Mouse (Mus musculus) forebrain, embryonic 10.5 days (tissue): Measurements from ENCODE around the gene Mtf2. TPM values are rescaled to one million over a fixed set of nuclear protein-coding genes. Genes with fewer than 3 reads are reported as not detected.
"Not testable (repeated sequence)": the region's sequence is repeated elsewhere in the genome, so short reads cannot be mapped to it uniquely, and the experiment has no call there.

Experiments used
- DNase-seq: peaks from one replicate; pipeline ENCODE4 v3.0.0-alpha.2; 2017; ENCODE audit warnings: low spot score; ENCODE audit errors: extremely low spot score
- H3K27ac ChIP-seq: fragments of 300-500 bp; sonication (generic); 2 replicates; pipeline ENCODE4 v1.5.1; 2016; ENCODE audit warnings: mild to moderate bottlenecking
- H3K27me3 ChIP-seq: fragments of 300-500 bp; sonication (generic); 2 replicates; pipeline ENCODE4 v1.6.1; 2016; ENCODE audit warnings: mild to moderate bottlenecking; ENCODE audit not compliant: poor library complexity, severe bottlenecking
- H3K36me3 ChIP-seq: fragments of 300-500 bp; sonication (generic); replicated peaks from 2 replicates; pipeline ENCODE4 v1.6.1; 2016; ENCODE audit warnings: mild to moderate bottlenecking, moderate library complexity
- H3K4me1 ChIP-seq: fragments of 300-500 bp; sonication (generic); 2 replicates; pipeline ENCODE4 v1.6.1; 2016
- H3K4me3 ChIP-seq: fragments of 300-500 bp; sonication (generic); 2 replicates; pipeline ENCODE4 v1.5.1; 2016; ENCODE audit warnings: mild to moderate bottlenecking, moderate library complexity
- H3K9me3 ChIP-seq: fragments of 300-500 bp; sonication (generic); 2 replicates; pipeline ENCODE4 v1.6.1; 2016; ENCODE audit warnings: mild to moderate bottlenecking, moderate library complexity
- WGBS: fragments of 180-500 bp; shearing (Covaris S2); methylation state at CpG from one replicate; pipeline ENCODE4 v1.1.7; 2016; 5-methylcytosine and 5-hydroxymethylcytosine counted together
- polyA plus RNA-seq: library from polyadenylated mRNA; unstranded; fragments of >200 nt; fragmentation: Nextera tagmentation; extraction: Ambion mirVana; gene quantifications from 2 replicates; pipeline ENCODE4 v1.2.1, GENCODE M21; 2016

Mtf2 gene
- 133 and 152 TPM in 2 replicates for polyA plus RNA-seq

DNA sequence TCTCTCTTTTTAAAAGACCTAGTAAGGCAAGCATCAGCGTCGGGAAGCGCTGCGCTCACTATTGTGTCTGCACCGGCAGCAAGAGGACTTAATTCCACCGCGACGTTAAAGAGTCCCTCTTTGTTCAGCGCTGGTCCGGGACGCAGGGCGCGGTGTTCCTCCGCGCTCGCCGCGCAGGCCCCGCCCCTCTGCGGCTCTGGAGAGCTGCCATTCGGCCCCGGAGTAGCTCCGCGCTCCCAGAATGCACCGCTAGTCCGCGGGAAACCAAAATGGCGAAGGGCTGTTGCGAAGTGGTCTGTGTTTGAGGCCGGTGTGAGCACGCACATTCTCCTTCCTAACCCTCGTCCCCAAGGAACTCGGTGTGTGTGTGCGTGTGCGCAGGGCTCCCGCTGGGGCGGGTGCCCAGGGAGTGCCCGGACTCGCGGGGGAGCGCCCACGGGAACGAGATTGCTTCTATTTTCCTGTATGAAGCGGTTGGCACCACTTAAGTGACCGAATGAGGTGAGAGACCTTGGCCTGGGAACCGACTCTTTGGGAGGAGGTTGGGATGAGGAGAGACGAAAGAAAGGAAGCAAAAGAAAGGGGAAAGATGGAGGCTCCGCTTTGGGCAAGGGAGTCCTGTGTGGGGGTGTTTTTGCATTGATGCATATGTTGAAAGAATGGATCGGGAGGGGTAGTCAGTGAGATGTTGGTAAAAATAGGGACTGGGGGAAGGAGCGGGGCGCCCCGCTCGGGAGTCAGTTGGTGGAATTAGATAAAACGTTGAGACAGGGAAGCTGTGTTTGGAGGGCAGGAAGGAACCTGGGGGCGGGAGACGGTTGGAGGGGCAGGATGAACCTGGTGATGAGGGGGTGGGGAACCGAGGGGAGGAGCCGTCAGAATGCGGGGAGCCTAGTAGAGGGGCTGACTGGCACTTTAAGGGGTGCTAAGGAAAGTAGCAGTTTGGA, at the start of gene Mtf2:
Gene Mtf2, plus strand, starts transcription at position 210 of the 947 bp plus-strand sequence.
- Histone ChIP-seq H3K27me3 (no peaks in the 10 kb centered on the region), H3K27ac (peak within 1 kb of the TSS; percentile 99), H3K9me3 (peaks cover 7% of the 10 kb centered on the region; the same call in 1 of the 2 replicates), H3K36me3 (peaks cover 36% of the 10 kb centered on the region), H3K4me3 (peak within 1 kb of the TSS; percentile 95), H3K4me1 (peaks cover 19% of the 10 kb centered on the region)
- under 1% methylated on average over 59 of the region's 59 CpGs for WGBS
- peak; percentile 95 for DNase-seq

DNA sequence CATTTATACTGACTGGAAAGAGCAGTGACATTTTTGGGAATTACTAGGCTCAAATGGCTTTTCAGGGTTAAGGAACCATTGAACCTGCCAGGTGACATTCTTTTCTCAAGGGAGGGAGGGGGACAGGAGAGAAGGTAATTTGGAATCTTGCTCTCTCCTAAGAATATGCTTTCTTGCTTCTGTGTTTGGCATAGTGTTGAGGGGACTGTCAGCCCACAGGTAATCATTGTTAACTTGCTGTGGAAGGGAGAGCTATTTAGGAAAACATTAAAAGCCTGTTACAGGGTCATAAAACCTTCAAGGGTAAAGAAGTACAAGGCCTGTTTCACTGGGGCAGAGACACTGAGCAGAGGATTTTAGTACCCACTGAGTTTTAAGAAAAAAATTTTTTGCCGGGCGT, 48.2 kb upstream of the Mtf2 start:
- 95% methylated on average over 2 of the region's 2 CpGs for WGBS
- Histone ChIP-seq H3K4me3 (no peak overlapping the region), H3K27ac (no peak overlapping the region), H3K9me3 (no peaks in the 10 kb centered on the region), H3K36me3 (no peaks in the 10 kb centered on the region), H3K4me1 (no peaks in the 10 kb centered on the region), H3K27me3 (no peaks in the 10 kb centered on the region)
- DNase-seq = no peak

DNA sequence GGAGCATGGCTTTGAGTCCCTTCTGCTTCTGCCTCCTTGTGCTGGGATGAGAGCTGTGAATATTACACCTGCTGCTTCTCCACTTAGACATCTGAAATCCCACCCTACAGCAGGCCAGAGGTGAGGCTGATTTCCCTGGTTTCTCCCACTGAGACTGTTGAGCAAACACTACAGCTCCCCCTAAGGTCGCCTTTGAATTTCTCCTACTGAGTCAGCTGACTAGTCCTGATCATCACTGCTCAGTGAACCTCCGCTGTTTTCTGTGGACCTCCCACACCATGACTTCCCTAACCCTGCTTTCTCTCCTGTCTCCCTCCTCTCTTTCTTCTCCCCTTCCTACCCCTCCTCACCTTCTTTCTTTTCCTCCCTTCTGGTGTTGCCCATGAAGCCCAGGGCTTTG, 46.1 kb upstream of the Mtf2 start:
- 25% methylated on average over 2 of the region's 2 CpGs for WGBS
- Histone ChIP-seq H3K36me3 (no peaks in the 10 kb centered on the region), H3K4me1 (no peaks in the 10 kb centered on the region), H3K27ac (no peak overlapping the region), H3K9me3 (no peaks in the 10 kb centered on the region), H3K4me3 (no peak overlapping the region), H3K27me3 (no peaks in the 10 kb centered on the region)
- no peak for DNase-seq

DNA sequence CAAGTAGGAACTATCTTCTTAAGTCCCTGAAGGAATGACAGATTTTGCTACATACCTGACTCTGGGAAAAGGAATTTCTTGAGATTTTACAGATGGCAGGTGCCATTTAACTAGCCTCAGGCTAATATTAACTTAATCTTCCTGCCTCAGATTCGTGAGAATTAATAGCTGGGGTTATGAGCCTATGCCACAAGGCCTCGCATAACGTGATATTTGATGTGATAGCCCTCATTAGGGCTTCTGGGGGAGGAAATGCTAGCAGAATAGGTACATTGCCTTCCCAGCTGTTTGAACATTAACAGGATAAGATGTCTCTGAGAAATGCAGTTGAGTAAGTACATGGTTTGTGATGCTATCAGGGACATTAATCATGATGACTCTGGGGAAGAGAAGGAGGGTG, 44.1 kb upstream of the Mtf2 start:
- no peaks in the 10 kb centered on the region for H3K27me3 ChIP-seq
- no peak overlapping the region for H3K4me3 ChIP-seq
- DNase-seq = no peak
- no peak overlapping the region for H3K27ac ChIP-seq
- no peaks in the 10 kb centered on the region for H3K36me3 ChIP-seq
- WGBS = 83% methylated on average over 3 of the region's 3 CpGs
- H3K4me1 ChIP-seq = no peaks in the 10 kb centered on the region
- H3K9me3 ChIP-seq = no peaks in the 10 kb centered on the region

DNA sequence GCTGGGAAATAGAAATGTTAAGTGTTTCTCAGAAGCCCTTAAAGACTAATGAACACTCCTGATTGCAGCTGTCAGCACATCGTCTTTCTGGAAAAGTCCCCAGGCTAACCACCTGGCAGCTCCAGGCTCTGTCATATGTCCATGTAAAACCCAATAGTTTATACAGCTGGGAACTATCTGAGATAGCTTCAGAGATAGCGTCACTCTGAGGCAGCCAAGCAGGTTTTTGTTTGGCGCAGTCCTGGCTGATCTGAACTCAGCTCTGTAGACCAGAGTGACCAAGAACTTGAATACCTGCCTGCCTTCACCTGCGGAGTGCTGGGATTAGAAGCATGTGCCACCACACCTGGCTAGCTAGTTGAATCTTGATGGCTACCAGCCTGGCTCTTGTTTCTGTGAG, 37.2 kb upstream of the Mtf2 start:
- no peak overlapping the region for H3K4me3 ChIP-seq
- no peaks in the 10 kb centered on the region for H3K27me3 ChIP-seq
- DNase-seq = no peak
- 0 out of 2 replicates have a peak, but pooled peaks cover 3% of the 10 kb centered on the region for H3K9me3 ChIP-seq
- H3K27ac ChIP-seq = no peak overlapping the region
- no peaks in the 10 kb centered on the region for H3K4me1 ChIP-seq
- no peaks in the 10 kb centered on the region for H3K36me3 ChIP-seq
- 92% methylated on average over 4 of the region's 4 CpGs for WGBS

DNA sequence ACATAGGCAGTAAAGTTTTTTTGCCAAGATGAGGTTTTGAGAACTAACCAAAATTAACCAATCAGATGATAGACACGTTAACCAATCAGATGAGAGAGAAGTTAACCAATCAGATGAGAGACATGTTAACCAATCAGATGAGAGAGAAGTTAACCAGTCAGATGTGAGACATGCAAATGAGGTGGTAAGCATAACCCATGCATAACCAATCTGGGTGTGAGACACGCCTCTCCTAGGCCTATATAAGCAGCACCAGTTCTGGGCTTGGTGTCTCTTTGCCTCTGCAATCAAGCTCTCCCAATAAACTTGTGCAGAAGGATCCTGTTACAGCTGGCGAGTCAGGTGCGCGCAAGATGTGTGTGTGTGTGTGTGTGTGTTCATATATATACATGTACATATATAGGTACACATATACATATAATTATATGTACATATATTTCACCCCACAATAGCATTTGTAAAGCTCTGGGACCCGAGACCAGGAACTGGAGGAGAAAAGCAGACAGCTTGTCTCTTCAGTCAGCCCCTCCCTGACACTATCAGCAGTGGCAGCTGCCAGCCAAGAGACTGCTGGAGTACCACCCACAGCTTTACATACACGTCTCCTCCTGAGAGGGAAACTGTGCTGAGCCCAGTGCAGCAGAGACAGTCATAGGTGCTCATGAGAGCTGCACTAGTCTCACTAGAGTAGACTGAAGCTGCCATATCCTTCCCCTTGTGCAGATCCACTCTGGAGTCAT, 36.5 kb upstream of the Mtf2 start:
- 88% methylated on average over 7 of the region's 7 CpGs for WGBS
- not testable (repeated sequence) for H3K27ac ChIP-seq, H3K27me3 ChIP-seq

DNA sequence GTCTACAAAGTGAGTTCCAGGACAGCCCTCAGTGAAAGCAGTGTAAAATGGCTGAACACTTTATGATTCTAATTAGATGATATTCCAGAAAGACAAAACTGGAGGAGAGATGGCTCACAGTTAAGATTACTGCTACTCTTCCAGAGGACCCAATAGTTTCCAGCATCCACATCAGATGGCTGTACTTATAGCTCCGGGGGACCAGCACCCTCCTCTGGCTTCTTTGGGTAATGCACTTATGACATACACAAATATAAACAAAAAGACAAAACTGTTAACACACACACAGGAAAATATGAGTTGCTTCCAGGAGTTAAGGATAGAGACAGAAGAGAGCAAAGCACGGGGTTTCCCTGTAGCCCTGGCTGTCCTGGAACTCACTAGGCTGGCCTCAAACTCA, 35.5 kb upstream of the Mtf2 start:
- no peaks in the 10 kb centered on the region for H3K36me3 ChIP-seq
- no peak for DNase-seq
- 0 out of 2 replicates have a peak, but pooled peaks cover 3% of the 10 kb centered on the region for H3K9me3 ChIP-seq
- WGBS = 88% methylated on average over 2 of the region's 2 CpGs
- H3K27ac ChIP-seq = no peak overlapping the region
- no peaks in the 10 kb centered on the region for H3K4me1 ChIP-seq
- no peaks in the 10 kb centered on the region for H3K27me3 ChIP-seq
- H3K4me3 ChIP-seq = no peak overlapping the region

More for the DNA sequence above, 36.5 kb upstream of the Mtf2 start:
- H3K4me1 ChIP-seq, H3K4me3 ChIP-seq, H3K36me3 ChIP-seq, DNase-seq, H3K9me3 ChIP-seq: not testable (repeated sequence)

DNA sequence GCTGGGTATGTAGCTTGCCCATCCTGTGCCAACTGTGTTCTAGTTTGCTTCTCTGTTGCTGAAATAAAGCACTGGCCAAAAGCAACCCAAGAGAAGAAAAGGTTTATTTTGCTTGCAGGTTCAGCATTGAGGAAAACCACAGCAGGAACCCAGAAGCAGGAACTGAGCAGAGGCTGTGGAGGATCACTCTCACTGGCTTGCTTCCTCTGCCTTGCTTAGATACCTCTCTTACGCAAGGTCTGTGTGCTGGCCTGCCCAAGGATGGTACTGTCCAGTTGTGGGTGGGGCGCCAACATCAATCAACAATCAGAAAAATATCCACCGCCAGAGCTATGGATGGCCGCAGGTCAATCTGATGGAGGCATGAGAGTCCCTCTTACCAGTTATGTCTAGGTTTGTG, 34.2 kb upstream of the Mtf2 start:
- 95% methylated on average over 4 of the region's 4 CpGs for WGBS

DNA sequence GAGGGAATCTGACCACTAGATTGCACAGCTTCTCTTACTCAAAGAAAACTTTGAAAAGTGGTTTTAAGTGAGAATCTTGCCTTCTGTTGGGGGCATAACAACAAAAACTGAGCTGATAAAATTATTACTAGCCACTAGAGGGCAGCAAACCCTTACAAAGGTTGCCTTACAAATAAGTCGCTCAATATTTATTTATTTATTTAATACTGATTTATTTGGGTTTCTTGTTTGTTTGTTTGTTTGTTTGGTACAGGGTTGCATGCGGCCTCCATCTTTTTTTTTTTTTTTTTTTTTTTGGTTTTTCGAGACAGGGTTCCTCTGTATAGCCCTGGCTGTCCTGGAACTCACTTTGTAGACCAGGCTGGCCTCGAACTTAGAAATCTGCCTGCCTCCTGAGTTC, 31.3 kb upstream of the Mtf2 start:
- 43% methylated on average over 4 of the region's 4 CpGs for WGBS

More for the DNA sequence above, 34.2 kb upstream of the Mtf2 start:
- Histone ChIP-seq H3K4me3 (no peak overlapping the region), H3K27ac (no peak overlapping the region), H3K36me3 (no peaks in the 10 kb centered on the region), H3K4me1 (no peaks in the 10 kb centered on the region), H3K9me3 (0 out of 2 replicates have a peak, but pooled peaks cover 3% of the 10 kb centered on the region), H3K27me3 (no peaks in the 10 kb centered on the region)
- no peak for DNase-seq

DNA sequence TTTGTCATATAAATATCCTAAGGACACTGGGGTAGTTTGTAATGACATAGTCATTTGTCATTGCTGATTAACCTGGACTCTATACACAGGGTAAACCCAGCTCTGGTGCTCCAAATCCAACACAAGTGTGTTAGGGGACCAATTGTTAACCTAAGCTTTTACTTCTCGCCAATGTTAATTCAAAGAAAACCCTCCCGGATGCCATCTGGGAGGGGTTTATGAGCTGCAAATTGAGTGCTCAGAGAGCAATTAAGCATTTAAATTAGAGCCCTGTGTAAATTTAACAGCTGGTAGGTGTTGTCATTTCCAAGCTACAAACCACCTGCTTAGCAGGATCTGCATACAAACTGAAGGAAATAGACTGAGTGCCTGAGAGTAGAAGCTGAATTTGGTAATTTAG, 30.0 kb upstream of the Mtf2 start:
- H3K27ac ChIP-seq = no peak overlapping the region
- no peaks in the 10 kb centered on the region for H3K36me3 ChIP-seq
- no peaks in the 10 kb centered on the region for H3K9me3 ChIP-seq
- WGBS = 55% methylated on average over 2 of the region's 2 CpGs
- H3K4me1 ChIP-seq = no peaks in the 10 kb centered on the region
- H3K27me3 ChIP-seq = no peaks in the 10 kb centered on the region
- DNase-seq = no peak
- no peak overlapping the region for H3K4me3 ChIP-seq

More for the DNA sequence above, 31.3 kb upstream of the Mtf2 start:
- no peak for DNase-seq
- Histone ChIP-seq H3K4me1 (no peaks in the 10 kb centered on the region), H3K27ac (no peak overlapping the region), H3K4me3 (no peak overlapping the region), H3K36me3 (no peaks in the 10 kb centered on the region), H3K9me3 (0 out of 2 replicates have a peak, but pooled peaks cover 2% of the 10 kb centered on the region), H3K27me3 (no peaks in the 10 kb centered on the region)

DNA sequence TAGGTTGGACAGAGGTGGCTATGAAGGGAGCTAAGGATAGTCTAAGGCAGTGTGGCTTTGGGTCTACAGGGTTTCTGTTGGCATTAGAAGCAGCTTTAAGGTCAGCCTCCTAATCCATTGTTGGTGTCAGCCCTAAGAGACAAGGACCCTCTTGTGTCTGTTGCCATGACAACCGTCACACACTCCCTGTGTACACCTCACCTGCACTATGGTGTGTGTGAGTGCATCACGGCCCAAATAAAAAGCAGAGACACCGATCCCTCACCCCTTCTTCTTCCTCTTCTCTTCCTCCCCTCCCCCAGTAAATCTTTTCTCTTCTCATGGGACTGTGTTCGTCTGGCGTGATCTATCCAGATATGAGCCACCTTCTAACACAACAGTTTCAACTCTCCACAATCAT, 23.4 kb upstream of the Mtf2 start:
- no peak overlapping the region for H3K27ac ChIP-seq
- H3K27me3 ChIP-seq = no peaks in the 10 kb centered on the region
- H3K4me1 ChIP-seq = no peaks in the 10 kb centered on the region
- no peak for DNase-seq
- H3K9me3 ChIP-seq = no peaks in the 10 kb centered on the region
- WGBS = 81% methylated on average over 5 of the region's 5 CpGs
- H3K36me3 ChIP-seq = no peaks in the 10 kb centered on the region
- no peak overlapping the region for H3K4me3 ChIP-seq

DNA sequence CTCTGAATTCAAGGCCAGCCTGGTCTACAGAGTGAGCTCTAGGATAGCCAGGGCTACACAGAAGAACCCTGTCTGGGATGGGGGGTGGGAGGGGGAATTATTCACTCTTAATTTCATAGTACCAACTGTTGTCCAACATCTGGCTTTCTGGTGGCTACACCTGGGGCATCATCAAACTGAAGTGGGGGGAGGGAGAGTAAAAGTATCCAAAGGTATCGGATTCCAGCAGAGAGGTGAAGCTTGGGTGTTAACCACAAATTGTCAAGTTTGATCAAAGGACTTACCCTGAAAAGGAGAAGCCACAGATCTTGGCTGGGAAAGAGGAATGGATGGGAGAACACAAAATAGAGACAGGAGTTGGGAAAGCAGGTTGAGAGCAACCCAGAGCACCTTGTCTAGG, 21.6 kb upstream of the Mtf2 start:
- 75% methylated on average over 1 of the region's 1 CpGs for WGBS
- Histone ChIP-seq H3K4me1 (no peaks in the 10 kb centered on the region), H3K9me3 (no peaks in the 10 kb centered on the region), H3K27ac (no peak overlapping the region), H3K4me3 (no peak overlapping the region), H3K36me3 (no peaks in the 10 kb centered on the region), H3K27me3 (peaks cover 4% of the 10 kb centered on the region)
- no peak for DNase-seq
